Mouse (Mus musculus) gonadal fat pad, adult 2 months (tissue): ENCODE measurements around the gene Loxl1. TPM values are rescaled to one million over a fixed set of nuclear protein-coding genes. Genes with fewer than 3 reads are reported as not detected.

ENCODE experiments used
- DNase-seq: peaks from one replicate; pipeline ENCODE4 v3.0.0-alpha.2; 2012; ENCODE audit warnings: low read depth
- polyA plus RNA-seq: library from polyadenylated mRNA; depleted of rRNA; stranded (reverse); fragments of >200 nt; gene quantifications from 2 replicates; pipeline ENCODE4 v1.2.3, GENCODE M21; 2012; rRNA removed

Gene Loxl1
- polyA plus RNA-seq, 1 experiment, result 74.1 TPM

GRCm38 (mm10) chr9:58249592-58250192 lies 63.3 kb downstream of the Loxl1 start, which contains the start of gene Pml:
Gene Pml (minus strand): TSS chr9:58249786.
- DNase-seq, result no peak

- DNase-seq, result no peak
Measured at GRCm38 (mm10) chr9:58248746-58249413, 64.1 kb downstream of the Loxl1 start.

GRCm38 (mm10) chr9:58247064-58247759 lies 65.8 kb downstream of the Loxl1 start:
- DNase-seq, result no peak

GRCm38 (mm10) chr9:58246083-58246591 lies 66.8 kb downstream of the Loxl1 start:
- DNase-seq, result no peak

GRCm38 (mm10) chr9:58243696-58244095 lies 69.3 kb downstream of the Loxl1 start:
- DNase-seq, result no peak

GRCm38 (mm10) chr9:58242696-58243095 lies 70.3 kb downstream of the Loxl1 start:
- no peak for DNase-seq

GRCm38 (mm10) chr9:58241780-58242485 lies 71.1 kb downstream of the Loxl1 start:
- no peak for DNase-seq

Other genes starting within 250 kb of the Loxl1 start
- gene Stra6, start 249.4 kb downstream of the Loxl1 start, polyA plus RNA-seq, result 7.3 and 9.6 TPM in 2 replicates
- gene Ccdc33, start 194.4 kb downstream of the Loxl1 start, polyA plus RNA-seq, result 1.5 and 1.7 TPM in 2 replicates
- gene Islr, start 108.9 kb downstream of the Loxl1 start, polyA plus RNA-seq, result 124 and 133 TPM in 2 replicates
- gene Islr2, start 108.9 kb downstream of the Loxl1 start, polyA plus RNA-seq, result 2.0 and 2.2 TPM in 2 replicates
- 18.7 and 22.4 TPM in 2 replicates for gene Pml, start 63.4 kb downstream of the Loxl1 start, polyA plus RNA-seq
- 32.8 and 42.0 TPM in 2 replicates for gene Stoml1, start 60.0 kb downstream of the Loxl1 start, polyA plus RNA-seq
- gene Tbc1d21, start 57.3 kb upstream of the Loxl1 start, polyA plus RNA-seq, result 0.50 and 0.77 TPM in 2 replicates
- gene Insyn1, start 175.4 kb upstream of the Loxl1 start, polyA plus RNA-seq, result 4.2 and 5.7 TPM in 2 replicates
- gene Cd276, start 242.3 kb upstream of the Loxl1 start, polyA plus RNA-seq, result 5.2 and 6.5 TPM in 2 replicates